Mouse (Mus musculus) spleen, postnatal 14 days (tissue): ENCODE data around the gene Ercc1.

Experiments used
- DNase-seq, 2 experiments: peaks; one replicate each; pipeline ENCODE4 v3.0.0; 2021 to 2022; ENCODE audit warnings: low spot score in 2 of 2

The Ercc1 gene

GRCm38 (mm10) chr7:19309278-19309883 lies 35.2 kb upstream of the Ercc1 start:
- no peak for DNase-seq

- DNase-seq, result peak; percentile 83 to 90
These were observed 34.5 kb upstream of the Ercc1 start, which contains the start of gene Fosb for GRCm38 (mm10) chr7:19309884-19310641. TSS of gene Fosb (minus strand) at chr7:19310051.

- DNase-seq, result no peak
These were observed 32.6 kb upstream of the Ercc1 start for GRCm38 (mm10) chr7:19311991-19312390.

DNA sequence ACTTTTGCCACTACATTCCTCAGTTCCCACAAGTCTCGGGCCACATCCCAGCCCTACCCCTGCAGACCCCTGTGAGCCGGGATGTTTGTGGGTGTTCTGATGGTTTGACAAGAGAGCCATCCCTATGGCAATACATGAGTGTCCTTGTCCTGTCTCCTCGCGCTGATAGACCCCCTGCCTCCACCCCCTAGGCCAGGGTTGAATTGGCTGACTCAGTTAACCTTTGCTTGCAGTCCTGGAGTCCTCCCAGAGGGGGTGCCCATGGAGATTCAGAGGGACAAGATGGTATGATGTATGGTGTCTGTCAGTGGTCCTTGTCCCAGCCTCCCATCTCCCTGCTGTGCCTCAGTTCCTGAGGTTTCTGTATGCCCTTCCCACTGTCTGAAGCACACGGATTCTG lies 30.5 kb upstream of the Ercc1 start:
- DNase-seq, result no peak

GRCm38 (mm10) chr7:19316451-19317161 lies 28.0 kb upstream of the Ercc1 start:
- DNase-seq, result no peak

- no peak for DNase-seq
These were observed 26.4 kb upstream of the Ercc1 start for GRCm38 (mm10) chr7:19318201-19318600.

- DNase-seq, result no peak
These were observed 25.9 kb upstream of the Ercc1 start for GRCm38 (mm10) chr7:19318676-19319075.

- DNase-seq, result no peak
These were observed 25.1 kb upstream of the Ercc1 start for GRCm38 (mm10) chr7:19319458-19319857.

GRCm38 (mm10) chr7:19319906-19320305 lies 24.7 kb upstream of the Ercc1 start:
- DNase-seq, result peak; percentile 69 to 85

GRCm38 (mm10) chr7:19320637-19321036 lies 23.9 kb upstream of the Ercc1 start:
- no peak for DNase-seq

DNA sequence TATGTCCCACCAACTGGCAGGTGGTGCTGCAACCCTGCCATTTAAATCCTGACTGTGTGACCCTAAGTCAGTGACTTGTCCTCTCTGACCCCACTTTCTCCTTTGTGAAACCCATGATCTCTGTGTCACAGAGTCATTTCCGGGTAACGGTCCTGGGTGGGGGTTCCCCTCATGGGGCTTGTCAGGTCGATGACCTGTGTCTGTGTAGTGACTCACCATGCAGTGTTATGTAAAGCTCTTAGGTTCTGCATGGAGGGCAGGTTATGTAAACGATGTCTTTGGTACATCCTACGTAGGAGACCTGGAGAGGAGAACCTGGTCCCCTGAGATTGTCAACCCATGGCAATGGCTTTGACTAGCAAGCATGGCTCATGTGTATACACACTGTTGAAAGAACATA lies 23.1 kb upstream of the Ercc1 start:
- no peak for DNase-seq

GRCm38 (mm10) chr7:19322489-19322888 lies 22.1 kb upstream of the Ercc1 start:
- no peak for DNase-seq

DNA sequence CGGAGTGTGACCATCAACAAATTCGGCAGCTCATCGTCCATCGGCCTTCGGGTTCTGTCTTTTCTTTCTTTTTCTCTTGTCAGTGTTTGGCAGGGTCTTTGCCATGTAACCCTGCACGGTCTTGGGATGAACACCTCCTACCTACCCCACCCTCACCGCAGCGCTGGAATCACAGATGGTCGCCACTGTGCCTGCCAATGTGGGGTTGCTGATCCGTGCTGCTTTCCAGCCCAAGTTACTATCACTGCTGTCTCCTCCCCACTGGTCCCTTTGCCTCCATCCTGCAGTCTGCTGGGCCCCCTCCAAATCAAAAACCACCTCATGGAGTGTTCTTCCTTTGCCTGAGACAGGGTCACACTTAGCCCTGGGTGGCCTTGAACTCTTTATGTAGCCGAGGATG lies 20.4 kb upstream of the Ercc1 start:
- no peak for DNase-seq

DNA sequence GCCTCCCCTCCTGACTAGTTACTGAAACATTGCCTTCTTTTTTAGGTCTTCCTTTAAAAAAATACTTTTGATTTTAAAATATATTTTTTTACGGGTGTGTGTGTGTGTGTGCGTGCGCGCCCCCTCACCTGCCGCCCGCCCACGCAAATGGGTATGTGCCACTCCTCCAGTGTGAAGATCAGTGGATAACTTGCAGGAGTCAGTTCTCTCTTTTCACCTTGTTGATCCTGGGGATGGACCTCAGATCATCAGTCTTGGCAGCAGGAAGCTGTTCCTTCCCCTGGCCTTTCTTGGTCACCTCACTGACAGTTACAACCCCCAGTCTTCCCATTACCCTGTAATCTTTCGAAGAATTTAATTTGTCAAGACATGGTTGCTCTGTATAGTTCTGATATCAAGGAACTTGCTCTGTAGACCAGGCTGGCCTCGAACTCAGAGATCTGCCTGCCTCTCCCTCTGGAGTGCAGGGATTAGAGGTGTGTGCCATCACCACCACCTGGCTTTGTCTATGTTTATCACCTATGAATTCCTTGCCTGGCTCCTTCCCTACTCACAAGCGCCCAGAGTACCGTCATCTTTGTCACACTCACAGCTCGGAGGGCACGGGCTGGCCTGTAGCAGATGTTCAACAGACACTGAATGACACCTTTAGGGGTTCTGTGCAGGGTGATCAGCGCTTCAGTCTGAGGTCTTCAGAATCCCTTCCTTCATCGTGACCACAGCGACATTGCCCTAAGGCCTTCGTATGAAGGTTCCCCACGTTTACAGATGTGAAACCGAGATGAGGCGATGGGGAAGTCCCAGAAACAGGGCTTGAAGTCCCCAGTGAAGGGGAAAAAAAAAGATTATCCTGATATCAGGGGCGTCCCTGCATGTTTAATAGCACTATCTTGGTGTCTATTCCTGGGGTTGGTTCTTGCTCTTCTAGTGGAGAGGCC lies 19.0 kb upstream of the Ercc1 start:
- DNase-seq, result no peak

GRCm38 (mm10) chr7:19326359-19326758 lies 18.2 kb upstream of the Ercc1 start:
- DNase-seq, result peak in 1 of 2 experiments; percentile 56

- DNase-seq, result no peak
These were observed 17.4 kb upstream of the Ercc1 start for GRCm38 (mm10) chr7:19327128-19327527.

DNA sequence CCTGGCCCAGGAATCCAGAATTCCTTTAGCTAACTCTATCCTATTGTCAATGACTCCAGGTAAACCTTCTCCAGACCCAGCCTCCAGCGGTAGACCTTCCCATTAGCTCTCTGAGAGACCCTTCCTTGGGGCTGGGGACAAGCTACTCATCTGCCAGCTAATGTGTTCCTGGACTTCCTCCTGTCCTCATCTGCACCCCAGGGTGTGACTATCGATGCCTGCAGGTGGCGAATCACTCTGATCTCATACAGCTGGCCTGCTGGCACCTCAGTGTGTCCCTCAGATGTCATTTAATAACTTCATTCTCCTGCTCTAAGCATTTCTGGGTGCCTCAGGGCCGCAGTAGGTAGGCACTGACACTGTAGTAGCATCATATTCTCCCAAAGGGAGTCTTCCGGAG lies 16.8 kb upstream of the Ercc1 start:
- DNase-seq, result no peak

DNA sequence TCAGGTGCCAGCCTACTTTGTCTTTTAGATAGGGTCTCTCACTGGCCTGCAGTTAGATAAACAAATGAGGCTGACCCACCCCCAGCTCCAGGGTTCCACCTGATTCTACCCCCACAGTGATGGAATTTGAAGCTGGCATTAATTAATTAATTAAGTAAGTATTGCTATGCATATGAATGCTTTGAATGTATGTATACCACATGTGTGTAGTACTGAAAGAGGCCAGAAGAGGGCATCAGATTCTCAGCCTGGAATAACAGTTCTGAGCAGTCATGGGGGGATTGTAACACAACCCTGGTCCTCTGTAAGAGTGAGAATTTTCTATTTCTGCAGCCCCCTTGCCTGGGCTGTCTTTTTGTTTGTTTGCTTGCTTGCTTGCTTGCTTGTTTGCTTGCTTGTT lies 16.2 kb upstream of the Ercc1 start:
- DNase-seq, result no peak

DNA sequence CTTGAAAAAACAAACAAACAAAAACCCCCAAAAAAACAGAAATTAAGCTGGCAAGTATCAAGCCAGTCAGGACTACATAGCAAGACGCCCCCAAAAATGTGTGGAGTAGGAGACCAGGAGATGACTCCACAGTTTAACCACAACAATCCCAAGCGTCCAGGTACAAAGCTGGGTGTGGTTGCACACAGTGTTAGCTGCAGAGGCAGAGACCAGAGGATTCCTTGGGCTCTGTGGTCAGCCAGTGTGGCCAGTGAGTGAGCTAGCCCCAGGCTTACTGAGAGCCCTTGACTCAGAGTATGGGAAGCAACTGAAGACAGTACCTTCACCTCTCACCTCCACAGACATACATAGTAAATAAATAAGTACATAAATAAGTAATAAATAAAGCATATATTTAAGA lies 12.7 kb upstream of the Ercc1 start:
- DNase-seq, result no peak

DNA sequence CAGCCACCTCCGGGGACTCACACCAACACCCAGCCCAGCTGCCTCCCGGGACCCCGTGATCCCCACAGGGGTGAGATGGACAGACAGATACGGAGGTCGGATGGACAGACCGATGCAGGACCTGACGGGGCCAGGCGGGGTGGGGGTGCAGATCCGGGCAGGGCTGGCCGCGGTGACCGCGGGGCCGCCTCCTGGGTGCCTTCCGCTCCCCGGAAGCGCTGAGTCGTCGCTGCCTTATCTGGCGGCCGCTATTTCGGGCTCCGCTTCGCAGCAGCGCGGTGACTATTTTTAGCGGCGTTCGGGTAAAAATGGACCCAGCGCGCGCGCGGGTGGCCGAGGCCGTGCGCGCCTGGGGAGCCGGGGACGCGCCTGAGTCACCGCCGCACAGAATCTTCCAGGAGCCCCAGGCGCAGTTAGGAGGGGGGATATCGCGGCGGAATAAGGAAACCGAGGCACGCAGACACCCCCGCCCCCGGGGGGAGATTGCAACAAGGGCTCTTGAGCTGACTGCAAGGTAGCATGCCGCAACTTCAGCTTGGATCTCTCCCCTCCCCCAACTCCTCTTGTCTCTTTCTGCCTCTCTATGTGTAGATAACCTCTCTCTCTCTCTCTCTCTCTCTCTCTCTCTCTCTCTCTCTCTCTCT lies 11.7 kb upstream of the Ercc1 start:
- DNase-seq, result peak; percentile 42 to 59

DNA sequence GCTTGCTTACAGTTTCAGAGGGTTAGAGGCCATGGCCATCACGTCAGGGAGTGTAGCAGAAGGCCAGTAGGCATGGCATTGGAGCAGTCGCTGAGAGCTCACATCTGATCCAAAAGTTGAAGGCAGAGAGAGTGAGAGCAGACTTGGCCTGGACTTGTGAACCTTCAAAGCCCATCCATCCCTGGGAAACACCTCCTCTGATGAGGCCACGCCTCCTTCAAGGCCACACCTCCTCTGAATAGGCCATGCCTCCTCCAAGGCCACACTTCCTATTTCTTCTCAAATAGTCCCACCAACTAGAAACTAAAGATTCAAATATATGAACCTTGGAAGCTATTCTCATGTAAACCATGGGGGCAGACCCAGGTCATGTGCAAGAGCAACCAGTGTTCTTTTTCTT lies 9.0 kb upstream of the Ercc1 start:
- DNase-seq, result no peak
